Mouse (Mus musculus) adrenal gland, adult 2 months (tissue): ENCODE data around the gene Hpca. TPM values are rescaled to one million over a fixed set of nuclear protein-coding genes. Genes with fewer than 3 reads are reported as not detected.

ENCODE experiments used
- DNase-seq: peaks from one replicate; pipeline ENCODE4 v3.0.0; 2021
- polyA plus RNA-seq: library from polyadenylated mRNA; depleted of rRNA; stranded (reverse); fragments of >200 nt; gene quantifications from 2 replicates; pipeline ENCODE4 v1.2.3, GENCODE M21; 2012
- total RNA-seq, 2 experiments: library from RNA; stranded (reverse); gene quantifications; 2 replicates each; pipeline ENCODE4 v1.2.3; 2021

Hpca gene
- total and polyA plus RNA-seq, 3 experiments = 0.66 to 1.4 (median 1.1) TPM

DNA sequence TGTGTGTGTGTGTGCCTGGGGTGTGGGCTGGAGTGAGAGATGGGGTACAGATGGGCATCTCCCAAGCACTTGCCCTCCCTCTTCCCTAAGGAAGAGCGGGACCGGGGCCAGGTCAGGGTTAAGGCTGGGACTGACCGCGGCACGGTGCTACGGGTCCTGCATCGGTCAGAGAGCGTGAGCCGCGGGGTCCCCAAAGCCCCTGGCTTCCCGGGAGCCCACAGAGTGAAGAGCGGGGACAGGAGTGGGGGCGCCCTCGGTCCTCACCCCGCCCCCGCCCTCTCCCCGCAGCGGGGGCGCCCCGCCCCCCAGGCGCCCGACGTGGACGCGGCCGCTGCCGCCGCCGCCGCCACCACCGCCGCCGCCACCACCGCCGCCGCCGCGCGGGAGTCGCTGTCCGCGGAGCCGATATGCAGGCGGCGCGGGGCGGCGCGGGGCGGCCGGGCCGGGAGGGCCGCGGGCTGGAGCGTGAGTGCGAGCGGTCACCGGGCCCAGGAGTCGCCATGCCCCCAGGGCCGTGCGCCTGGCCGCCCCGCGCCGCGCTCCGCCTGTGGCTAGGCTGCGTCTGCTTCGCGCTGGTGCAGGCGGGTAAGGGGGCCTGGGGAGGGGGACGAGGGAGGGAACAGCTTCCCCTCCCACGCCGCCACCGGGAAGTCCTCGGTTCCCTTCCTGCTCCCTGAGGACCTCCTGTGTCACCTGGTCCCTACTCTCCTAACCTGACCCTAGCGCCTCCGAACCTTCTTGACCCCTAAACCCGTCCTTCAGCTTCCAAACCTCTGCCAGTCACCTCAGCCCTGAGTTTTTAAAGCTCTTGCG lies 14.9 kb upstream of the Hpca start, which contains the start of gene Fndc5:
Gene Fndc5, plus strand, starts transcription at position 421 of the 813 bp plus-strand sequence.
- peak; percentile 41 for DNase-seq

DNA sequence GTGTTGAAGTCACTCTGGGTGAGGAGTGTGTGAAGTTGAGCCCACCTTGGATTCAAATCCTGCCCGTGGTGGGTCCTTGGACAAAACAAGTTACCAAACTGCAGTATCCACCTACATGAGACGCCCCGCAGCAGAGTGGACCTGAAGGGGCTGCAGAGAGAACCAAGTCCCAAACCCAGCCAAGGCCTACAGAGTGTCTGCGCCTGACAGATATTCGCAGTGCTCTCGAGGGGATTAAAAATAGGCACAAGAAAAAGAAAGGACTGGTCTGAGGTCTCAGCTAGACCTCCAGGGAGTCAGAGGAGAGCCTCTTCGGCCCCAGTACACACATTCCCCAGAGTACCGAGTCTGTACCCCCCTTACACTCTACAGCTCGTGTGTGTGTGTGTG lies 14.3 kb upstream of the Hpca start:
- DNase-seq = no peak

DNA sequence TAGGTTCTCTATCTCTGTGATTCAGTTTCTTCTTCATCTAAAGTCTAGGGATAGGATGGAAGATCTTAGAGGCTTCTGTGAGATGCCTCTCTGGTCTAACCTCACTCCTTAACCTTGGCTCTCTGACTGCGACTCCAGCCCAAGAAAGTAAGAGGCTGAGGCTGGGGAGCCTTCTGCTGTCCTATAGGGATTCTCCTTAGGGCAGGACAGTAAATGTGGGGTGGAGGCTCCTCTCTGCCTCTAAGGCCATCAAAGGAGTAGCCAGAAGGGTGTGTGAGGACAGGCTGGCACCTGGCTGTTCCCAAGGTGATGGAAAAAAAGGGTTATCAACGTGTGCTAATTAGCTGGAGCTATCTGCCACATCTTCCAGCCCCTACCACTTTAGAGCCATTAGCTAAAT lies 13.8 kb upstream of the Hpca start:
- DNase-seq = no peak

DNA sequence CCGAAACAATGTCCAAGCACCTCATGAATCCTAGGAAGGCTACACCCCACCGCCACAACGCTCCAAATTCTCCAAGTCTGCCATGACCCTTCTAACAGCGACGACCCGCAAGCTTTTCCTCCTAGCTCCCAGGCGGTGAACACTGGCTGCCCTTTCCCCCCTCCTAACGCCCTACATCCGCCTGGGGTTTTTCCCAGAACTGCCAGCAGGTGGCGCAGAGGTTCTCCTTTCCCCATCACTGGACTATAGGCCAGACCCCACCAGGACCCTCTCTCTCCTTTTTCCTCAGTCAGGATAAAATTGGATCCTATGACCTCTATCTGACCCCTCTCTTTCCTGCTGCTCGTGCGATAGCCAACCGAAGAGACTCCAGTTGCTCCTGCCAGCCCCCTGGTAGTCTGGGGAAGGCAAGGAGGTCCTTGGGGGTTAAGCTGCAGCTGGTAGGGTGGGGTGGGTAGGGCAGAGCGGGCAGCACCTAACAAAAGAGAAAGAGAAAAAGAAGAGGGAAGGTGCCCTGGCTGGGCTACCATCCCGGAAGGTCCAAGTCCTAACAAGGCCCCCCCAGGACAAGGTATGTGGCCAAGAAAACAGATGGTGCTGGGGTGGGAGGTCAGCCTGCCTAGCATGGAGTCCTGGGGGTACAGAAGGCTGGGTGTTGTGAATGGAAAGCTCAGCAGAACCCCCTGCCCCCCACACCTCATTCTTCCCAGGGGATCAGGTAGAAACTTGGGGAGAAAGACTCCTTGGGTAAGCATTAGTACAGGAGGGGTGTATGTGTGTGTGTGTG lies 13.2 kb upstream of the Hpca start:
- peak; percentile 72 for DNase-seq

DNA sequence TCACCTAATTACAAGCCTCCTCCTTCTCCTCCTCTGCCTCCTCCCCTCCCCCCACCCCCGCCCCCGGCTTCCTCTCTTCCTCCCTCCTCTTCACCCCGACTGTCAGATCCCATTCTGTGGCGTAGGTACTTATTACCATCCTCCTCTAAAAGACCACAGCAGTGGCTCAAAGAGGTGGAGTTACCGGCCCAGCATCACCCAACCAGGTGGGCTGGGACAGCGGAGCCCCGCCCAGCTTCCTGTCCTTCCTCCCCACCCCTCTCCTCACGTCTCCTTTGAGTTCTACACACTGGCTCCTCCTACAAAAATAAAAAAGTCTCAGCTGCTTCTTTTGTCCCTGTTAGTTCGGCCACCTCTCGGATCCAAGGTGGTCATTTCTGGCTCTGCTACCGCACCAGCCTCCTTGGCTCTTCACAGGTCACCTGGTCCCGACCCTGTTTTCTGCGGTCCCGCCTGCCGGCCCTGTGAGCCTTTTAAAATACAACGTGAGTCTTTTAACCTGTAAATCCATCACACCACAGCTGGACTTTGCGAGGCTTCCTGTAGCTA lies 9.0 kb upstream of the Hpca start:
- DNase-seq = no peak

DNA sequence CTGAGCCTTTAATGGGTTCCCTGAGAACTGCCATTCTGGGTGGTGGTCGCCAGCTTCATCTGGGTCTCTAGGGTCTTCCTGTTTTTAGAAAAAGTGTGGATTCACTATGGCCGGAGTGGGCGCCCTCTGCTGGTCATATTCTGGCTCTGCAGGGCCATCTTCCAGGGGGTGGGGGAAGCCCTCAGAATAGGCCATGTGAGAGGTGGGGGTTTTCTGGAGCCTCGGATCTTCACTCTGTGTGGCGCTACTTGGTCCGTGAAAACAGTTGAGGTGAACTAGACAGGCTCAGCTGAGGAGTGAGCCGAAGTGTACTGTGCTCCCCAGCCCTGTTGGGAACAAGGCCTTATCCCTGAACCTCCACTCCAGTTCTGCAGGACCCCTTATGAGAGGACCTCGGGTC lies 8.3 kb upstream of the Hpca start:
- peak; percentile 26 for DNase-seq

DNA sequence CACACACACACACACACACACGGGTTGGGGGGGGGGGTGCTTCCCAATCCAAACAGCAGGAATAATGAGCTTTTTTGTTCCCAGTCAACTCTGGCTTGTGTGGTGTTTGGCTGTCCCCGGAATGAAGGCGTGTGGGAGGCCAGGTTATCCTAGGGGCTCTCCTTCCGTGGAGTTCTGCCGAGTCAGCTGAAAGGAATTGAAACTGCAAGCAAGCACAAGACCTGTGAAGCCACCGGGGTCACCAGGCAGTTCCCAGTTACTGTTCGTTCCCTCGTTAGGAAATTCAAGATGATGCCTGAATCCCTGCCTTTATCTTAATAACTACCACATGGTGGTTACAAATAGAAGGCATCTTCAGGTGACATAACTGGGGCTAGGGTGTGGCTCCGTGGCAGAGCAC lies 7.6 kb upstream of the Hpca start:
- no peak for DNase-seq

DNA sequence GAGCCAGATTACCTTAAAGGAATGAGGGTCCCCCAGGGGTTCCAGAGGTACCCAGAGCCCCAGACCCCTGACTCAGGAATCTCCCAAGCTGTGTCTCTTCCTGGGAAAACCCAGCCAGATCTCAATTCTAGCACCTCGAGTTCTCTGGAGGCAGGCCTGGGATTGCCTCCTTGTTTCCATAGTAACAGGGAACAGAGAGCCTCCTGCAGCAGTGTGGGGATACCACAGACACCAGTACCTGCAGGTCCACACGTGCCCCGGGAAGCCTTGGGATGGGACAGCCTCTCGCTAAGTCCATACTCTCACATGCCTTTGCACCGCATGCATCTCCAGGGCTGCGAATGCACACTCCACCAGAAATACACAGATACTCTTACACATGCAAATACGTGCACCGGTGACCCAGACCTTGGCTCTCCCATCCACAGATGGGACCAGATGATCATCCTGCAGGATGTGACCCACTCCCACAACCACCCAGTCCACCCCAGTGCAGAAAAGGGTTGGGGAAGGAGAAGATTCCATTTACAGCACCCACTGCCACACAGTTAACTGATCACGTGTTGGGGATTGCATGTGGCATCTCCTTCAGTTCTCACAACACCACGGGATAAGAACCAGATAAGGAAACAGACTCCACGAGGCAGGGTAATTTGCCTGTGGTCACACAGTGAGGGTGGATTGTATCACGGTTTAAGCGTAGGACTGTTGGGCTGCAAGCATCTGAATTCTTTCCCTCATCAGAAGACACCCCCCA lies 6.9 kb upstream of the Hpca start:
- DNase-seq = no peak

DNA sequence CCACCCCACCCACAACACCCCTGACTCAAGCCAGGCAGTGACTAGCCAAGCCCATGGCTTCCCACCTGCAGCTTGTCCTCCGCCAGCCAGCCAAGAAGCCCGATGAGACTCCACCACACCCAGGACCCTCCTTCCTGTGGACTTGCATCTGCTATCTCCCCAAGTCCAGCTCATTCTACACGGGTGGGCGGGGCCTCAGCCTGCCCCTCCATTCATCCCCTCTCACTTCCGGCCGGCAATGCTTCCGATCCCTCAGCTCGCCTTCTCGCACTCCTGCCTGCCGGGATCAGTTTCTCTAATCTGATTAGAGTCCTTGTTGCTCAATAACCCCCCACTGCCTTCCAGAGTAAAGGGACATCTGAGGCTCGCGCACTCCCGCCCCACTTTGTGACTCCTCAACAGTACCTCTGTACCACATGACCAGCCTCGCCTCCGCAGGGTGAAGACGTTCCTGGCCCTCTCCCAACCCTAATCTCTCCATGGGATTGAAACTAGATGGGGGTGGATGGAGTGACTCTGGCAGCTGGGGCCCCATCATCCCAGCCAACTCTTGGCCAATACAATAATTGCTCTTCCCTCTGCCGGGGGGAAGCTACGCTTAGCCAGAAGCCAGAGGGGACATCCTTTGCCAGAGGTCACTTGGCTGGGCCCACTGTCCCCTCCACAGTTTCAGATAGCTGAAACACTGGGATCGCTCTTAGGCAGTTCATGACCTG lies 4.1 kb upstream of the Hpca start:
- peak; percentile 50 for DNase-seq

DNA sequence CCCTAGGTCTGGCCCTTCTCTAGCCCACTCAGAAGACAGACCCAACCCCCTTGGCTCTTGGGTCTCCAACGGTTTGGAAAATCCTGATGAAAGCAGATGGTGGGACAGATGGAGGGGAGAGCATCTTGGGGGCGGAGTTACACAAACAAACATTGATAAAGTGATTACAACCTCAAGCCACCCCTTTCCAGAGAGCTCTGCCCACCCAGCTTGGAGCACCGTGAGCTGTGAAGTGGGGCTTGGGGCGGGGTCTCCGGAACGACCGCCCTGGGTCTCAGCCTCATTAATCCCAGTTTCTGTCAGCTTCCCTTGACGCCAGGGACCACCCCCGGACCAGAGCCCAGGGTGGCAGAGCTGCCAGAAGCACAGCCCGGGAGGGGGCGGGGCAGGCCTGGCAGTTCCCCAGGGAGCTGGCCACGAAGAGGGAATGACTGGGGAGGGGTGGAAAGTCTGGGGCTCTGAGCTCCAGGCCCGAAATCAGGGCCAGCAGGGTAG lies 2.9 kb upstream of the Hpca start:
- peak; percentile 22 for DNase-seq

DNA sequence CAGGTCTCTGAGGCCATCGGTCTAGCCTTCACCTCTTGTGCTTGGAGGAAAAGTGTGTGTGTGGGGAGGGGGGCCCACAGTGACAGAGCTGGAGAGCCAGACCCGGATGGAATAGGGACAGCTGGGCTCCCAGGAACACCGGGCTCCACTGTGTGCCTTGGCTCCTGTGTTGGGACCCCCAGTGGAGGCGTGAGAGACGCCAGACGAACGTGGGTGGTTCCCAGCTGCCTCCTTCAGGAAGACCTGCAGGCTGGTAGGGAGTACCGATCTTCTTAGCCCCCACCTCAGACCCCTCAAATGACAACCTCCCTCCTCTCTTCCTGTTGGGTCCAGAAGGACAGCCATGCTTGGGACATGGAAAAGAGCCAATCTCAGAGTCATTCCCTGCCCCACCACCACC lies 883 bp upstream of the Hpca start:
- DNase-seq = no peak

DNA sequence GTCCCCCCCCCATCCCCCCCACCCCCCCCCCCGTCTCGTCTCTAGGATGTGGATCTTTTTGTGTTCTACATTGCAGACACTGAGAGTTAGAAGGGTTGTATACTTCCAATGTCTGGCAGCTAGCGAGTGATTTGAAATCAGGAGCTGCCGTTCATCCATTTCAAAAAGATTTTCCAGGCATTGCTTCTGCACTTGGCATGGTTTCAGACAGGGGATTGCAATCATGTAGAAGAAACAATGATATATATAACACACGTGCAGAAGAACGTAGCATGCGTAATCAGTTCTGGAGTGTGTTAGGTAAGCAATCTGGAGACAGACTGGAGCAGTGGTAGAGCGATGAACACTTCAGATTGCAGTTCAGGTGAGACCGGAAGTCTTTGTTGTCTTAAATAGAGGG lies 271 bp upstream of the Hpca start:
- DNase-seq = no peak

DNA sequence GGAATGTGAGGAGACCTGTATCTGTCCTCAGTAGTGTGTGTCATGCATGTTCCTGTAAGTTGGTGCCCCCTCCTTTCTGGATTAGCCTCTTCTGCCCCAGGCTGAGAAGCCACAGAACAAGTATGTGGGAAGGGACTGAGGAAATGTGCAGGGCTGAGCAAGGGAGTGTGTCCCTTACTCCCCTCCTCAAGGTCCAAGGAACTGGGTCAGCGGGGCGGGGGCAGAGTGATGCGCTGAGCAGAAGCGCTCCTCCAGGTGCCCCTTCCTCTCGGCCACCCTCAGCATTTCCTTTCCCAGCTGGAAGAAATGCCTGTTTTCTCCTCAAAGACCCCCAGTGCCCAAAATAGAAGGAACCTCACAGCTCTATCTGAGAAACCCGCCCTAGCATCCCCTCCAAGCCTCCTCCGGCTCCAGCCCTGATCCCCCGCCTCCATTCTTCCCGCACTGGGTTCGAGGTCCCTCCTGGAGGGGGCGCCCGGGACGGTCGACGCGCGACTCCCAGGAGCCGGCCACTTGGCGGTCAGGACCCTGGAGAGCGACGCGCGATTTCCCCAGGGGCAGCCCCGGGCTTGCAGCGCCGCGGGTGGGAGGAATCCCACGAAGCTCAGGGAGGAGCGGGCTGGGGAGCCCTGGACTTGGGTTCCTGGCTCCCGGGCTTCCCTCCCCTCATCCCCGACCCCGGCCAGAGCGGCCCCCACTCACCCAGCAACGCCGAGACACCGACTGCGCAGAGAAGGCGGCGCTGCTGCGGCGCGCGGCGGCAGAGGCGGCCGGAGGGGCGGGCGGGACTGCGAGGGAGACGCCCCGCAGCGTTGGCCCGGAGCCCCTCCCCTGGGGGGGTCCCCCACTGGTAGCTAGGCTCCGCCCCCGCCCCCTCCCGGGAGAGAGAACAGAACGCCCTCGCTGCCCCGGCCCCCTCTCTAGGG lies 1.1 kb downstream of the Hpca start:
- peak; percentile 80 for DNase-seq

DNA sequence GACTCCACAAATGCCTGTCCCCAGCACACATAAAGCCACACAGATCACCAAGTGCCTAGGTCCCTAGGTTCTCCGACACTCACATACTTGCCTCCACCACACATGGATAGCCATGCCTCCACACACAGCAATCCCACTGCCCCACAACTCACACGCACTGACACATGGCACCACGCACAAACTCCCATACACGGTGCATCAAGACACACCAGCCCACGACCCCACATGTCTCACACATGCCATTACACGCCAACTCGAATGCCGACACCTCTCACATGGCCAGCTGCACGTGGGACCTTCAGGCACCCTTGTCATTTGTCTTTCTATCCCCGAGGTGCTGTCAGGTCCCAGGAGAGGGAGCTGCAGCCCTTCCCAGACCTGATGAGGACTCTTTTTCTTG lies 2.1 kb downstream of the Hpca start:
- no peak for DNase-seq

DNA sequence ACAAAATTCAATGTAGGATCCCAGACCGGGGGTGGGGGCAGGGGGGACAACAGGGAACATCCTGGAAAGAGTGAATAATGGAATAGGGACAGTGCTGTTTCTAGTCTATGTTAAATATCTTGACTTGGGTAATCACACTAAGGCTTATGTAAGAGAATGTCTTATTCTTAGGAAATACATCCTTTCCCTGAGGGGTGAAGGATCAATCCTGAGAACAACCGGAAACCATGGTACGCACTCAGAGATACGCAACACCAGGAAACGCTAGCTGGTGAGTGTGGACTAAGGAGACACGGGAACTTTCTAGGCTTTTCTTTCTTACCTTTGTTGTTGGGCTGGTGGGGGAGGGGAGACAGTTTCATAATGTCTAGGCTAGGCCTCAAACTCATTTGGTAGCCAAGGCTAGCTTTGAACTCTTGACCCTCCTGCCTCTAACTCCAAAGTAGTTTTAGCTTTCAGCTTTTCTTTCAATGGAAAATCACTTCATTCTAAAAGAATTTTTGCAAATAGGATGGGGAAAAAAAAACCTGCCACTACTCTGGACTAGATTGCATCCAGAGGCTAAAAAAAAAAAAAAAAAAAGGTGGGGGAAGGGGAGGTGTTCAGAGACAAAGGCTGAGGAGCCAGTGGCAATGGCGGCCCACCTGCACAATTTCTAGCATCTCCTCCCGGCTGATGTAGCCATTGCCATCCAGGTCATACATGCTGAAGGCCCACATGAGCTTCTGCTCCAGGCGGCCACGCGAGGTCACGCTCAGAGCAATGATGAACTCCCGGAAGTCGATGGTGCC lies 3.9 kb downstream of the Hpca start:
- no peak for DNase-seq

DNA sequence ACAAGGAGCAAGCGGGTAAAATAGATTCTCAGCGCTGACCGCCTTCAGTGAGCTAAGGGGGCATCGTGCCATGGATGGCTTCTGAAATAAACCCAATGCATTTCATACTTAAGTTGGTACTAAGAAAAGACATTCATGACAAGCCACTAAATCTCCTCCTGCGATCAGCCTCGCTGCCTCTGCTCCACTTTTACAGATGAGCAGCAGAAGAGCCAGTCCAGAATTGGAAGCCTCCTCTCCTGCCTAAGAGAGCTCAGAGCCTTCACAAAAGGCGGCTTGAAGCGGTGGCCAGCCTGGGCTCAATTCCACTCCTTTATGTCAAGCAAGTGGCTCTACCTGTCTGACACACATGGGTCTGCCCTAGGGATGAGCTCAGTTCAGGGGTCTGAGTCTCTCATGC lies 5.1 kb downstream of the Hpca start:
- no peak for DNase-seq

DNA sequence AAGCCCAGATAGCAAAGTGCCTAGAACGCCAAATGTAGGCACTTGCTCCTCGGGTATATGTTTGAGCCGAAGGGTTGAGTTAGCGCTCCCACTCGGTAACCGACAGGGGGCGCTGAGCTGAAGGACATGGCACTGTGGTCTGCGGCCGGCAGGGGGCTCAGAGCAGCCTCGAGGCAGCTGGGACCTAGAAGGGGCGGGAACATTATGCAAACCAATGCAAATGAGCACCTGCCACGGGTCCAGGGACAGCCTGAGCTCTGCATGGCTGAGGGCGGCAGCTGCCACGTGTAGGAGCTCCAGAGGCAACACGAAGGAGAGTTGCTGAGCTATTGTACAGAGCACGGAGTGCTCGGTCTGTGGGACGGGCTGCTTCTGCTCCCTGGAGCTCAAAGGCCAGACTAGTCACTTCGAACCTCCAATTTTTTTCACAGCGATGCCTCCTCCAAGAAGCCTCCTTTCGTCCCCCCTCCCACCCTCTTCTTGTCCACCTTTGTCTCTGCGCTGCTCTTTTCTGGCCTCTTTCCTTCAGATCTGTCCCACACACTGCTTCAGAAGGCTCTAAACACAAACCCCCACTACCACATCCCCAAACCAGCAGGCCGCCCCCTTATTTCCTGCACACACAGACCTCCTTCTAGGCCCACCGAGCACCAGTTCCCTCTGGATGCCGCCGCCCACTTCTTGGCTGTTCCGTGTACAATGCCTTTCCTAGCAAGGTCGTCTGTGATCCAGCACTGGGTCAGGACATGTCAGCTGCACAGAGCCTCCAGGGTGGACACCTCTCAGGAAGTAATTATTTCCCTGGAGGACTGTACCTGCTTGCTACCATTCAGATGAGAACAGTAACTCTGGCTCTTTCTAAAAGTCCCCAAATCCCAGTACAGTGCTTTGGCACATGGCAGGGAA lies 8.5 kb downstream of the Hpca start:
- peak; percentile 19 for DNase-seq

DNA sequence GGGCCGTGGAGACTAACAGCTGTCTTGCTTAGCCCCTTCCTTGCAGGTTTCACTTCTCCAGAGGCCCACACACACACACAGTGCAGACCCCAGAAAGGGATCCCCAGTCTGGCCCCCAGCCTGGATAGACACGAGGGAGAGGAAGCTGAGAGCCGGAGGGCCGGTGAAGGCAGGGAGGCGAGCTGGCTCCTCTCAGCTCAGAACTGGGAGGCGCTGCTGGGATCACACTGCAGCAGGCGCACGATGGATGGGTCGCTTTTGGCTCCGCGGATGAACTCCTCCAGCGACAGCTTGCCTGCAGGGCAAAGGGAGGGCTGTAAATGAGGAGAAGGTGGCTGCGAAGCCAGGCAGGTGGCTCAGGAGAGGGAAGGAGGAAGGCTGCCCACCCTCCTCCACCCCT lies 9.6 kb downstream of the Hpca start:
- no peak for DNase-seq
